Mouse (Mus musculus) MEL (cell line): ENCODE measurements around the gene Bicd2. TPM values are rescaled to one million over a fixed set of nuclear protein-coding genes. Genes with fewer than 3 reads are reported as not detected.

Experiments
- DNase-seq: peaks from one replicate; pipeline ENCODE4 v3.0.0; 2011; ENCODE audit warnings: low read depth, low spot score
- H3K27ac ChIP-seq: 2 replicates; pipeline ENCODE4 v1.5.1; 2012; ENCODE audit warnings: low read depth, mild to moderate bottlenecking, control low read depth, low read length, moderate library complexity; ENCODE audit not compliant: control insufficient read depth
- H3K27me3 ChIP-seq, 2 experiments: fragments of 150-350 bp in 1 of 2; sonication (generic) in 1 of 2; 2 replicates each; pipeline ENCODE4 v1.6.1; 2012; ENCODE audit warnings: low read length in 2 of 2, mild to moderate bottlenecking in 2 of 2, improper control_type of control experiment in 1 of 2, moderate library complexity in 1 of 2; ENCODE audit not compliant: insufficient read depth in 2 of 2, control insufficient read depth in 1 of 2
- H3K36me3 ChIP-seq, 2 experiments: 2 replicates each; pipeline ENCODE4 v1.6.1; 2012 to 2014; ENCODE audit warnings: low read length in 2 of 2, improper control_type of control experiment in 1 of 2, inconsistent platforms in 1 of 2, mild to moderate bottlenecking in 1 of 2; ENCODE audit not compliant: insufficient read depth in 2 of 2, control insufficient read depth in 1 of 2
- H3K4me1 ChIP-seq, 2 experiments: fragments of 150-350 bp in 1 of 2; sonication (generic) in 1 of 2; 2 replicates each; pipeline ENCODE4 v1.6.1; 2012; ENCODE audit warnings: low read length in 2 of 2, improper control_type of control experiment in 1 of 2, mild to moderate bottlenecking in 1 of 2; ENCODE audit not compliant: insufficient read depth in 2 of 2, control insufficient read depth in 1 of 2
- H3K4me3 ChIP-seq, 2 experiments: fragments of 150-350 bp in 1 of 2; sonication (generic) in 1 of 2; 2 replicates each; pipeline ENCODE4 v1.5.1; 2012; ENCODE audit warnings: low read depth in 2 of 2, low read length in 2 of 2, mild to moderate bottlenecking in 2 of 2, moderate library complexity in 2 of 2, control low read depth in 1 of 2, improper control_type of control experiment in 1 of 2; ENCODE audit not compliant: control insufficient read depth in 1 of 2, insufficient read depth in 1 of 2
- H3K79me2 ChIP-seq: 2 replicates; pipeline ENCODE4 v1.6.1; 2012; ENCODE audit warnings: mild to moderate bottlenecking, low read length, moderate library complexity; ENCODE audit not compliant: control insufficient read depth, poor library complexity, insufficient read depth
- H3K9ac ChIP-seq: 2 replicates; pipeline ENCODE4 v1.6.1; 2012; ENCODE audit warnings: low read depth, mild to moderate bottlenecking, control low read depth, low read length, moderate library complexity; ENCODE audit not compliant: control insufficient read depth, poor library complexity, severe bottlenecking
- H3K9me3 ChIP-seq: fragments of 150-350 bp; sonication (generic); replicated peaks from 2 replicates; pipeline ENCODE4 v1.6.1; 2012; ENCODE audit warnings: mild to moderate bottlenecking, low read length, improper control_type of control experiment, moderate library complexity; ENCODE audit not compliant: insufficient read depth
- BHLHE40 ChIP-seq: IDR thresholded peaks from 2 replicates; pipeline ENCODE4 v1.6.1; 2012; ENCODE audit warnings: low read depth, mild to moderate bottlenecking, inconsistent platforms, low read length, improper control_type of control experiment, borderline replicate concordance
- CTCF ChIP-seq, 3 experiments: IDR thresholded peaks in 2 of 3; conservative IDR thresholded peaks in 1 of 3; 2 replicates each; pipeline ENCODE4 v1.5.1; 2011 to 2012; ENCODE audit warnings: low read length in 3 of 3, low read depth in 2 of 3, mild to moderate bottlenecking in 2 of 3, improper control_type of control experiment in 1 of 3, inconsistent platforms in 1 of 3, mixed read lengths in 1 of 3, moderate library complexity in 1 of 3; ENCODE audit not compliant: control insufficient read depth in 1 of 3, insufficient read depth in 1 of 3, poor library complexity in 1 of 3, severe bottlenecking in 1 of 3
- E2F4 ChIP-seq: IDR thresholded peaks from 2 replicates; pipeline ENCODE4 v1.6.1; 2011; ENCODE audit warnings: low read depth, low read length, improper control_type of control experiment, borderline replicate concordance
- EP300 ChIP-seq, 2 experiments: IDR thresholded peaks; 2 replicates each; pipeline ENCODE4 v1.6.1; 2011; ENCODE audit warnings: improper control_type of control experiment in 2 of 2, low read length in 2 of 2, low read depth in 1 of 2, mild to moderate bottlenecking in 1 of 2
- ETS1 ChIP-seq: IDR thresholded peaks from 2 replicates; pipeline ENCODE4 v1.6.1; 2012; ENCODE audit warnings: low read depth, mild to moderate bottlenecking, inconsistent platforms, low read length, improper control_type of control experiment, moderate library complexity
- GABPA ChIP-seq: IDR thresholded peaks from 2 replicates; pipeline ENCODE4 v1.6.1; 2012; ENCODE audit warnings: low read depth, mild to moderate bottlenecking, inconsistent platforms, low read length, improper control_type of control experiment, moderate library complexity
- GATA1 ChIP-seq: IDR thresholded peaks from 2 replicates; pipeline ENCODE4 v1.6.1; 2011; ENCODE audit warnings: low read depth, low read length, improper control_type of control experiment
- HCFC1 ChIP-seq: IDR thresholded peaks from 2 replicates; pipeline ENCODE4 v1.6.1; 2012; ENCODE audit warnings: low read depth, mild to moderate bottlenecking, inconsistent platforms, low read length, improper control_type of control experiment, moderate library complexity
- JUND ChIP-seq: IDR thresholded peaks from 2 replicates; pipeline ENCODE4 v1.6.1; 2011; ENCODE audit warnings: low read depth, mild to moderate bottlenecking, improper control_type of control experiment, low read length
- KAT2A ChIP-seq: conservative IDR thresholded peaks from 2 replicates; pipeline ENCODE4 v1.6.1; 2012; ENCODE audit warnings: low read depth, low read length, improper control_type of control experiment, inconsistent platforms
- MAX ChIP-seq: IDR thresholded peaks from 2 replicates; pipeline ENCODE4 v1.6.1; 2011; ENCODE audit warnings: low read length, improper control_type of control experiment
- MAZ ChIP-seq: IDR thresholded peaks from 2 replicates; pipeline ENCODE4 v1.6.1; 2012; ENCODE audit warnings: low read depth, mild to moderate bottlenecking, inconsistent platforms, low read length, improper control_type of control experiment
- MEF2A ChIP-seq: IDR thresholded peaks from 2 replicates; pipeline ENCODE4 v1.6.1; 2014; ENCODE audit warnings: low read depth, mild to moderate bottlenecking, inconsistent platforms, low read length, improper control_type of control experiment; ENCODE audit not compliant: poor library complexity, insufficient replicate concordance, severe bottlenecking; ENCODE audit errors: extremely low read depth
- MXI1 ChIP-seq: IDR thresholded peaks from 2 replicates; pipeline ENCODE4 v1.6.1; 2011; ENCODE audit warnings: mild to moderate bottlenecking, low read depth, low read length, improper control_type of control experiment
- NELFE ChIP-seq: IDR thresholded peaks from 2 replicates; pipeline ENCODE4 v1.6.1; 2011; ENCODE audit warnings: low read depth, low read length, improper control_type of control experiment
- POLR2A ChIP-seq, 2 experiments: IDR thresholded peaks; 2 replicates each; pipeline ENCODE4 v1.6.1; 2011 to 2012; ENCODE audit warnings: low read length in 2 of 2, mild to moderate bottlenecking in 2 of 2, control low read depth in 1 of 2, improper control_type of control experiment in 1 of 2, low read depth in 1 of 2, moderate library complexity in 1 of 2; ENCODE audit not compliant: control insufficient read depth in 1 of 2, insufficient read depth in 1 of 2, poor library complexity in 1 of 2
- POLR2AphosphoS2 ChIP-seq: IDR thresholded peaks from 2 replicates; pipeline ENCODE4 v1.6.1; 2011; ENCODE audit warnings: low read length, improper control_type of control experiment
- RAD21 ChIP-seq: IDR thresholded peaks from 2 replicates; pipeline ENCODE4 v1.6.1; 2011; ENCODE audit warnings: mild to moderate bottlenecking, low read depth, low read length, improper control_type of control experiment
- RCOR1 ChIP-seq: IDR thresholded peaks from 2 replicates; pipeline ENCODE4 v1.6.1; 2012; ENCODE audit warnings: low read depth, mild to moderate bottlenecking, inconsistent platforms, low read length, improper control_type of control experiment
- SIN3A ChIP-seq: IDR thresholded peaks from 2 replicates; pipeline ENCODE4 v1.6.1; 2012; ENCODE audit warnings: low read length, improper control_type of control experiment, inconsistent platforms
- SMC3 ChIP-seq: IDR thresholded peaks from 2 replicates; pipeline ENCODE4 v1.6.1; 2011; ENCODE audit warnings: low read depth, low read length, improper control_type of control experiment
- TAL1 ChIP-seq: IDR thresholded peaks from 2 replicates; pipeline ENCODE4 v1.6.1; 2012; ENCODE audit warnings: mild to moderate bottlenecking, inconsistent platforms, low read length, moderate library complexity, mixed read lengths
- TBP ChIP-seq: IDR thresholded peaks from 2 replicates; pipeline ENCODE4 v1.8.0; 2011; ENCODE audit warnings: low read depth, low read length, improper control_type of control experiment
- TCF12 ChIP-seq: IDR thresholded peaks from 2 replicates; pipeline ENCODE4 v1.6.1; 2014; ENCODE audit warnings: low read depth, mild to moderate bottlenecking, inconsistent platforms, low read length, improper control_type of control experiment, moderate library complexity
- USF1 ChIP-seq: IDR thresholded peaks from 2 replicates; pipeline ENCODE4 v1.6.1; 2014; ENCODE audit warnings: low read depth, mild to moderate bottlenecking, inconsistent platforms, low read length, improper control_type of control experiment, moderate library complexity
- ZC3H11A ChIP-seq: IDR thresholded peaks from 2 replicates; pipeline ENCODE4 v1.6.1; 2012; ENCODE audit warnings: low read depth, mild to moderate bottlenecking, inconsistent platforms, low read length, improper control_type of control experiment
- ZKSCAN1 ChIP-seq: IDR thresholded peaks from 2 replicates; pipeline ENCODE4 v1.6.1; 2012; ENCODE audit warnings: low read depth, mild to moderate bottlenecking, inconsistent platforms, low read length, improper control_type of control experiment, moderate library complexity
- ZMIZ1 ChIP-seq: IDR thresholded peaks from 2 replicates; pipeline ENCODE4 v1.6.1; 2012; ENCODE audit warnings: low read depth, mild to moderate bottlenecking, inconsistent platforms, low read length, improper control_type of control experiment, moderate library complexity
- ZNF384 ChIP-seq: IDR thresholded peaks from 2 replicates; pipeline ENCODE4 v1.6.1; 2012; ENCODE audit warnings: low read depth, mild to moderate bottlenecking, inconsistent platforms, low read length, improper control_type of control experiment
- polyA plus RNA-seq, 2 experiments: library from polyadenylated mRNA; stranded (reverse) in 1 of 2; unstranded in 1 of 2; fragments of >175 nt in 1 of 2; fragments of >200 nt in 1 of 2; gene quantifications; 2 replicates each; pipeline versions ENCODE4 v1.2.1 to v1.2.4; 2012; ENCODE audit warnings: low replicate concordance in 2 of 2, low read depth in 1 of 2; ENCODE audit not compliant: insufficient read length in 2 of 2, insufficient read depth in 1 of 2, missing spikeins in 1 of 2
- total RNA-seq: library from RNA; depleted of rRNA; stranded (reverse); fragments of 300-350 nt; gene quantifications from 2 replicates; pipeline ENCODE4 v1.2.3, GENCODE M21; 2012

Gene Bicd2
- total and polyA plus RNA-seq, 3 experiments: 21.8 to 22.6 TPM; not detected in 1

DNA sequence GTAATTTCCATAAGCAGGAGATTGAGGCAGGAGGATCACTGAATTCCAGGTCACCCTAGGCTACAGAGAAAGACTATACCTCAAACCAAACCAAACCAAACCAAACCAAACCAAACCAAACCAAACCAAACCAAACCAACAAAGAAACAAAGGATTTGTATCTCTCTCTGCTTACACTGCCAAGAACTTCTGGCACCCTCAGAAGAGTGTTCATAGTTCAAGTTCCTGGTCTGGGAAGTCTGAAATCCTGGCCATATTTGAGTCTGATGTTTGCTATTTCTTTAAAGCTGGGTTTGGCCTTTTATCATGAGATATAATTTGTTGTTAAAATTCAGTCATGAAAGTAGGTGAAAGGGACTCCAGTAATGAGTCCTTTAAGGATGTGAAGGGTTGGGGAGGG, 66.4 kb downstream of the Bicd2 start:
- no peak for DNase-seq
- Histone ChIP-seq H3K36me3 (no peaks in the 10 kb centered on the region), H3K4me3 (no peak overlapping the region), H3K9me3 (no peaks in the 10 kb centered on the region), H3K27ac (no peak overlapping the region), H3K4me1 (no peaks in the 10 kb centered on the region), H3K27me3 (peaks cover 0 to 1% of the 10 kb centered on the region in 2 experiments; a peak in 1 of 4 replicates)
- TF ChIP-seq ZMIZ1 (no peak), USF1 (no peak), MEF2A (no peak), KAT2A (no peak), ZNF384 (no peak), RAD21 (no peak), CTCF (IDR thresholded peaks at IDR 0.05 in 2 of 3, conservative IDR thresholded peaks at IDR 0.05 in 1 of 3; ENCODE audit: control insufficient read depth in 1 of 3, insufficient read depth in 1 of 3, low read depth in 2 of 3, low read length in 3 of 3, poor library complexity in 1 of 3, severe bottlenecking in 1 of 3) (no peak), ZKSCAN1 (no peak), SMC3 (no peak), MXI1 (no peak), RCOR1 (no peak), MAZ (no peak)
- TF ChIP-seq, all 39 proteins: peak for 0
- Histone ChIP-seq H3K79me2 (no peaks in the 10 kb centered on the region), H3K9ac (no peak overlapping the region)

DNA sequence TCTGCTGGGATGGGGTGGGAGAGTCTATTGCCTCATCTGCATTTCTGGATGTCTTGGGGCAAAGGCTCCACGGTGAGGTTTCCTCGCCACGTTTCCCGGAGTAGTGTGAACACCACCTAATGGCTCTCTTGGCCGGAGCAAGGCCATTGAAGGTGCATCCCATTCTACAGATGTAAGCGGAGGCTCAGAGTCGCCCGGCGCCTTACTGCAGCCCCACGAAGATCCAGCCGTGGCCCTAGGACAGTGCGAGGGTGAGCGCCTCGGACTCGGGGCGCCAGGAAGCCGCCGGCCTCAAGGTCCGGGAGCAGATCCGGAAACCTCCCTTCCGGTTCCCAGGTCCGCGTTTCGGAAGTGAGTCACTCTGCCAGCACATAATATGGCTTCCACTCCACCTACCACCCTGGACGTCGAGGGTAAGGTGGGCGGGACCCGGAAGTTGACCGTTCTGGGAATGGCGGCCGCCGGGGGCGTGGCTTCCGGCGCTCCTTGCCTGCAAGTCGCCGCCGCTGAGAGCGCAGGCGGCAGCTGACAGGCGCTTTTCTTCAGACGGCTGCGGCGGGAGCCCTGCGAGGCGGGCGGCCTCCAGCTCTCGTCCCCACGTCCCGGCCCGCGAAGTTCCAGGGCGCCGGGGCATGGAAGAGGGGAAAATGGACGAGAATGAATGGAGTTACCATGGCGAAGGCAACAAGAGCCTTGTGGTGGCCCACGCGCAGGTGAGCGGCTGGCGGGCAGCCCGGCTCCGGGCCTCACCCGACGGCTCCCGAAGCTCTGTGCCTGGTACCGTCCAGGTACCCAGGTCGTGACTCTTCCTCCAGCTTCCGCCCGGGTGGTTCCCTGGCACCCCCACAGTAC, 79.6 kb downstream of the Bicd2 start, which contains the start of gene Ippk:
TSS of gene Ippk (plus strand) at position 496 of the 852 bp plus-strand sequence.
- H3K9me3 ChIP-seq: no peaks in the 10 kb centered on the region
- peaks cover under 1 to 21% of the 10 kb centered on the region in 2 experiments; a peak in 3 of 4 replicates for H3K4me1 ChIP-seq
- peak within 1 kb of the TSS; percentile 85 to 91 for H3K4me3 ChIP-seq
- no peaks in the 10 kb centered on the region for H3K27me3 ChIP-seq
- H3K36me3 ChIP-seq: peaks cover 0 to 21% of the 10 kb centered on the region in 2 experiments; a peak in 2 of 4 replicates
- peaks cover 48% of the 10 kb centered on the region for H3K79me2 ChIP-seq
- H3K27ac ChIP-seq: peak within 1 kb of the TSS; percentile 73
- H3K9ac ChIP-seq: peak within 1 kb of the TSS; percentile 96
- peak; percentile 99 for DNase-seq
- TF ChIP-seq TCF12 (peak; percentile 63), GATA1 (no peak), JUND (0 out of 2 replicates have a peak, but pooled peaks have one; percentile 62), ZMIZ1 (peak; percentile 89), MAZ (no peak), ZC3H11A (no peak), E2F4 (no peak), MXI1 (peak; percentile 77), ZNF384 (no peak), HCFC1 (peak; percentile 99), POLR2AphosphoS2 (peak; percentile 95), RAD21 (no peak), TAL1 (no peak), RCOR1 (peak; percentile 73), EP300 (IDR thresholded peaks at IDR 0.05; ENCODE audit: low read depth in 1 of 2, low read length in 2 of 2) (0 out of 4 replicates have a peak, but pooled peaks of 1 of the 2 experiments have one; percentile 19), BHLHE40 (no peak), KAT2A (peak; percentile 96), GABPA (no peak), ETS1 (0 out of 2 replicates have a peak, but pooled peaks have one; percentile 37), SIN3A (peak; percentile 89), TBP (peak; percentile 60), USF1 (0 out of 2 replicates have a peak, but pooled peaks have one; percentile 33), NELFE (peak; percentile 98), MAX (peak; percentile 62; the same call in 1 of the 2 replicates), POLR2A (IDR thresholded peaks at IDR 0.05; ENCODE audit: control insufficient read depth in 1 of 2, insufficient read depth in 1 of 2, low read depth in 1 of 2, low read length in 2 of 2, poor library complexity in 1 of 2) (peak; percentile 94 to 98)
